Mouse (Mus musculus): Measurements from ENCODE around the gene Spats1. TPM values are rescaled to one million over a fixed set of nuclear protein-coding genes. Genes with fewer than 3 reads are reported as not detected.
A peak's percentile ranks its signal among the peaks of the same experiment; 100 is the strongest.

The Spats1 gene
- polyA plus RNA-seq, 1 experiment, result not detected

DNA sequence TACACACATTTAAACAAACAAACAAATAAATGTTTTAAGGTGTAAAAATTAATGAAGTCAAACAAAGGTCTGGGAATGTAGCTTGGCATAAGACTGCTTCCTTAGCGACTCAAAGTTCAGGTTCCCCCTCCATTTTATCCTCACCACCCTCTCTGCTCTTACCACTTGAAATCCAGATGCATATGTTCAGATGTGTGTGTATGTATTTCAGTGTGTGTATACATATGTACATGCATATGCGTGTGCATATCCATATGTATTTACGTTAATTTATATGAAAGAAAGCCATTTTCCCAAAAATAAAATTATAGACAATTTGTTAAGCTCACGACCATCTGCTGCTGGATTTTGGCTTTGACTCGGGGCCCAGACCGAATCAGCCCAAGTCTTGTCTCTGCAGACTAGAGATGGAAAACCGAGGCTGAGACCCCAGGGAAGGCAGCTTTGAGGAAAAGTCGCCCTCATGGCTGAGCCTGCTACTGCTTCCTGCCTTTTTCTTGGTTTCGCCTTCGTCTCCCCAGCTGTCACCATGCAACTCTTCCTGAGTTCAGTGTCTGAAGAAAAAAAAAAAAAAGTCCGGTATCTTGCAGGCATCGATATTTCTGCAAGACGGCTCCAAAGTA lies 15.4 kb upstream of the Spats1 start:
- Histone ChIP-seq H3K36me3 (ENCODE audit: control insufficient read depth, insufficient read depth, low read length) (no peaks in the 10 kb centered on the region), H3K4me1 (ENCODE audit: control insufficient read depth, insufficient read depth, insufficient read length, low read length) (peaks cover 2% of the 10 kb centered on the region; the same call in 1 of the 2 replicates), H3K4me3 (ENCODE audit: low read depth, low read length) (no peak overlapping the region), H3K27me3 (ENCODE audit: control insufficient read depth, insufficient read depth, low read length) (no peaks in the 10 kb centered on the region), H3K27ac (ENCODE audit: insufficient read depth, low read depth, low read length) (no peak overlapping the region)
- 57% methylated on average over 13 of the region's 13 CpGs for WGBS
- TF ChIP-seq POLR2A (IDR thresholded peaks at IDR 0.05; ENCODE audit: low read depth, low read length) (no peak), CTCF (IDR thresholded peaks at IDR 0.05; ENCODE audit: extremely low read depth, insufficient read length, insufficient replicate concordance, low read depth, low read length) (no peak)

DNA sequence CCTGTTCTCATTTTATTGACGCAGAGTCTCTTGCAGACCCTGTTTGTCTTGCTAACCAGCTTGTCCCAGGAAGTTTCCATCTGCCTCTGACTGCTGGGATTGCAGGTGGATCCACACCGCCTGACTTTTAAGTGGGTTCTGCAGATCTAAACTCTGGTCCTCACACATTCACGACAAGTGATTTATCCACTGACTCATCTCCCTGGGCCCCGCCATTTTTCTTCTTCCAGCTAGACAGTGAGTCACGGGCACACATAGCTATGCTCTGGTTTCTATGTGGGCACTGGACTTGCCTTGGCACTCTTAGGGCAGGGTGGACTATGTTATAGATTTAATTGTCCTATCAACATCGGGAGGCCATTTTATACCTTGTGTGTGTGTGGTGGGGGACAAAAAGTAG lies 14.5 kb upstream of the Spats1 start:
- no peaks in the 10 kb centered on the region for H3K36me3 ChIP-seq (ENCODE audit: control insufficient read depth, insufficient read depth, low read length)
- no peak overlapping the region for H3K27ac ChIP-seq (ENCODE audit: insufficient read depth, low read depth, low read length)
- no peaks in the 10 kb centered on the region for H3K27me3 ChIP-seq (ENCODE audit: control insufficient read depth, insufficient read depth, low read length)
- no peak overlapping the region for H3K4me3 ChIP-seq (ENCODE audit: low read depth, low read length)
- 73% methylated on average over 6 of the region's 6 CpGs for WGBS
- H3K4me1 ChIP-seq (ENCODE audit: control insufficient read depth, insufficient read depth, insufficient read length, low read length), result no peaks in the 10 kb centered on the region
- TF ChIP-seq POLR2A (IDR thresholded peaks at IDR 0.05; ENCODE audit: low read depth, low read length), result no peak
- no peak for TF ChIP-seq CTCF (IDR thresholded peaks at IDR 0.05; ENCODE audit: extremely low read depth, insufficient read length, insufficient replicate concordance, low read depth, low read length)

DNA sequence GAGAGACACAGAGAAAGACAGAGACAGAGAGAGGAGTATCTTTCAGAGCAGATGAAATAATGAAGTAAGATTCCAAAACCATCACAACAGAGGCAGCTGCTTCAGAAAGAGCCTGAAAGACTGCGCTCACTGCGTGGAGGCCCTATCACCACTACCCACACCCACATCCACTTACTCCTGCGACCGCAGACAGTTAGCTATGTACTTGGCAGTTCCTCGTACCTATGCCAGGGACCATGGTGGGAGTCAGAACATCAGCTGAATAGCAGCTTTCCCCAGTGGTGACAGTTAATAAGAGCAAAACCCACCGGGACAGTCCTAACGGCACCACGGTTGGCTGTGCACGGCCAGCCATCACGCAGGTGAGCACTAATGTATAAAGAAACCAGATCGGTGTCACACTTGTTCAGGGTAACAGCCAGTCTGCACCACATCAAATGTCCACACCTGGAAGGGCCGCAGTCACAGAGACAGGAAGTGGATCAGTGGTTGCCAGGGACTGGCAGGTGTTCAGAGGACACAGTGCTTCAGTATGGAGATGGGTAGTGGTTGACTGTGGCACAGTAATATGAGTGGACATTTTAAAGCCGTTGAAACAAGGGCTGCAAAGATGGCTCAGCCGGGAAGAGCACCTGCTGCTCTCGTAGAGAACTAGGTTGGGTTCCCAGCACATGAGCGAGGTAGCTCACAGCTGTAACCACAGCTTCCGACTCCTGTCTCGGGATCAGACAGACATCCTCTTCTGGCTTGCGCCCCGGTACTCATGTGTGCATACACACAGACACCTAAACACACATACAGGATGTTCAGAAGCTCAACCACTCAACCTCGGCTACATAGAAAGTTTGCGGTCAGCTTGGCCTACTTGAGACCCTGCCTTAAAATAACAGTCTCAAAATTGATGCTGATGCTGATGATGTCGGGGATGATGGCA lies 13.4 kb upstream of the Spats1 start:
- Histone ChIP-seq H3K27me3 (ENCODE audit: control insufficient read depth, insufficient read depth, low read length) (no peaks in the 10 kb centered on the region), H3K36me3 (ENCODE audit: control insufficient read depth, insufficient read depth, low read length) (no peaks in the 10 kb centered on the region), H3K4me3 (ENCODE audit: low read depth, low read length) (no peak overlapping the region), H3K4me1 (ENCODE audit: control insufficient read depth, insufficient read depth, insufficient read length, low read length) (no peaks in the 10 kb centered on the region), H3K27ac (ENCODE audit: insufficient read depth, low read depth, low read length) (no peak overlapping the region)
- TF ChIP-seq POLR2A (IDR thresholded peaks at IDR 0.05; ENCODE audit: low read depth, low read length), result no peak
- TF ChIP-seq CTCF (IDR thresholded peaks at IDR 0.05; ENCODE audit: extremely low read depth, insufficient read length, insufficient replicate concordance, low read depth, low read length), result no peak
- WGBS, result 79% methylated on average over 23 of the region's 23 CpGs

DNA sequence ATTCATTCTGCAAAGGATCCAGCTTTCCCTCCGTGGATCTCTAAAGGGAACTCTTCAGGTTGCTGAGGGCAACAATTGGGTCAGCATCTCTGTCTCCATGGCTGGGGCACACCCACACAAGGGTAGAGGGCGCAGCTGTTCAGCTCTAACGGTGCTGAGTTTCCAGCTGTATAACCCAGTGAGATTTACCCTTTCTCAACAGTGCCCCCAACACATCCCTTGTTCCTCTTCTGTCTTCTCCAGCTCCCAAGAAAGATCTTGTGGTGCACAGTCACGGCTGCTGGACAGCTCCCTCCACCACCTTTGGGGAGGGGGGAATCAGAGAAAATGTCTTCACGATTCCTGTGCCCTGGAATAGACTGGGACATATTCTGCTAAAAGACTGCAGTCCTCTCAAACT lies 12.0 kb upstream of the Spats1 start:
- Histone ChIP-seq H3K4me3 (ENCODE audit: low read depth, low read length) (no peak overlapping the region), H3K27ac (ENCODE audit: insufficient read depth, low read depth, low read length) (no peak overlapping the region), H3K36me3 (ENCODE audit: control insufficient read depth, insufficient read depth, low read length) (no peaks in the 10 kb centered on the region), H3K4me1 (ENCODE audit: control insufficient read depth, insufficient read depth, insufficient read length, low read length) (no peaks in the 10 kb centered on the region), H3K27me3 (ENCODE audit: control insufficient read depth, insufficient read depth, low read length) (no peaks in the 10 kb centered on the region)
- TF ChIP-seq CTCF (IDR thresholded peaks at IDR 0.05; ENCODE audit: extremely low read depth, insufficient read length, insufficient replicate concordance, low read depth, low read length) (no peak), POLR2A (IDR thresholded peaks at IDR 0.05; ENCODE audit: low read depth, low read length) (no peak)
- whole genome bisulfite sequencing, result 20% methylated on average over 5 of the region's 5 CpGs

DNA sequence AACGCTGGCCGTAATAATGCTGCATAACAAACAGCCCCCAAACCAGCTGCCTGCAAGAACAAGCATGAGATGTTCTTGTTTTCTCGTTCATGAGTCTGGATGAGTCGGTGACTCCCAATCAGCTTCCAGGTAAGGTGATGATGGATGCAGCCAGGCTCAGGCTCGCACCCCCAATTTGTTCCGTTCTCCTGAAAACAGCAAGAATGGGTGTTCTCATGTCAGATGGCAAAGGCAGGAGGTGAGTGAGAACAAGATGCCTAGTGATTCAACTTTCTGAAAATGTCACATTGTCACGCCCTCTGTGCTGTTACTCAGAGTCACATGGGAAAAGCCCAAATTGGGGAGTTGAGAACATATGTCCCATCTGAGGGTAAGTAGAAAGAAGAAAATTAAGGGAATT lies 10.4 kb upstream of the Spats1 start:
- Histone ChIP-seq H3K4me3 (ENCODE audit: low read depth, low read length) (no peak overlapping the region), H3K36me3 (ENCODE audit: control insufficient read depth, insufficient read depth, low read length) (no peaks in the 10 kb centered on the region), H3K27ac (ENCODE audit: insufficient read depth, low read depth, low read length) (no peak overlapping the region), H3K4me1 (ENCODE audit: control insufficient read depth, insufficient read depth, insufficient read length, low read length) (no peaks in the 10 kb centered on the region), H3K27me3 (ENCODE audit: control insufficient read depth, insufficient read depth, low read length) (no peaks in the 10 kb centered on the region)
- 84% methylated on average over 7 of the region's 7 CpGs for WGBS
- TF ChIP-seq POLR2A (IDR thresholded peaks at IDR 0.05; ENCODE audit: low read depth, low read length) (no peak), CTCF (IDR thresholded peaks at IDR 0.05; ENCODE audit: extremely low read depth, insufficient read length, insufficient replicate concordance, low read depth, low read length) (no peak)

DNA sequence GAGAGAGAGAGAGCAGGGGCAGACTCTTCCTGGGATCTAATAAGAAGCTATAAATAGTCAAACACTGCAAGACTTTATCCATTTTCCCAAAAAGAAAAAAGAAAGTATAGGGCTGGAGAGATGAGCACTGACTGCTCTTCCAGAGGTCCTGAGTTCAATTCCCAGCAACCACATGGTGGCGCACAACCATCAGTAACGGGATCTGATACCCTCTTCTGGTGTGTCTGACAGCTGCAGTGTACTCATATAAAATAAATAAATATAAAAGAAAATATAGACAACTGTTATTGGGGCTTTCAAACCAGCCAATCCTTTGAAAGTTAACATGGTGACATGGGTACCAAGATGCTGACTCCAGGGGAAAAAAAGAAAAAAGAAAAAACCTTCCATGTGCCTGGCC lies 5.2 kb upstream of the Spats1 start:
- Histone ChIP-seq H3K4me3 (ENCODE audit: low read depth, low read length) (no peak overlapping the region), H3K27ac (ENCODE audit: insufficient read depth, low read depth, low read length) (no peak overlapping the region), H3K4me1 (ENCODE audit: control insufficient read depth, insufficient read depth, insufficient read length, low read length) (no peaks in the 10 kb centered on the region), H3K27me3 (ENCODE audit: control insufficient read depth, insufficient read depth, low read length) (no peaks in the 10 kb centered on the region; the same call in 1 of the 2 replicates), H3K36me3 (ENCODE audit: control insufficient read depth, insufficient read depth, low read length) (no peaks in the 10 kb centered on the region)
- TF ChIP-seq CTCF (IDR thresholded peaks at IDR 0.05; ENCODE audit: extremely low read depth, insufficient read length, insufficient replicate concordance, low read depth, low read length) (no peak), POLR2A (IDR thresholded peaks at IDR 0.05; ENCODE audit: low read depth, low read length) (no peak)
- WGBS, result 12% methylated on average over 2 of the region's 2 CpGs

DNA sequence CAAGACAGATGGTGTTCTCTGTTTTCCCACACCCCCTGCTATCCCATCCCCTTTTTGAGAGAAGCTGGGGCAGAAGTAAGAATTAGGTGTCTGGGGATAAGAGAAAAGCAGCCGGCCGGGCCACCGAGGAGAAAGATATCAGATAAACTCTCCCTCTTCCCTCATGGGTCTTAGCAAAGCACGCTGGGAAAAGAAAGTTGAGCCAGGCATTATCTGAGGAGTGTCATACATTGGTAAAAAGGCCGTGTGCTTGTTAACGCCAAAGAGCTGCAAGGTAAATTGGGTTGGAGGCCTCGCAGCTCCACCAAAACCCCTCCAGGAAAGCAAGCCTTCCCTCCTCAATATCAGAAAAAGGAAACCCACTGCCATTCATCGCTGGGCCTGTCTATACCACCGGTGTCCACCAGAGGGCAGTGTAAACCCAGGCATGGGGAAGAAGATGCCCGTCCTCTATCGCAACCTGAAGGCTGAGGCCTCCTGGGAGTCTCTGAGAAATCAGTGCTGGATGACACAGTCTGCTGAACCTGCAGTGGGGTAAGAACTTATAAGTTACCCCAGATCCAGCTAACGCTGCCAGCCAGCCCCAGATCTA lies 3.1 kb upstream of the Spats1 start:
- Histone ChIP-seq H3K4me3 (ENCODE audit: low read depth, low read length) (no peak overlapping the region), H3K36me3 (ENCODE audit: control insufficient read depth, insufficient read depth, low read length) (no peaks in the 10 kb centered on the region), H3K27me3 (ENCODE audit: control insufficient read depth, insufficient read depth, low read length) (peaks cover 3% of the 10 kb centered on the region; the same call in 1 of the 2 replicates), H3K27ac (ENCODE audit: insufficient read depth, low read depth, low read length) (no peak overlapping the region), H3K4me1 (ENCODE audit: control insufficient read depth, insufficient read depth, insufficient read length, low read length) (no peaks in the 10 kb centered on the region)
- TF ChIP-seq CTCF (IDR thresholded peaks at IDR 0.05; ENCODE audit: extremely low read depth, insufficient read length, insufficient replicate concordance, low read depth, low read length) (peak; percentile 99; the same call in 1 of the 2 replicates), POLR2A (IDR thresholded peaks at IDR 0.05; ENCODE audit: low read depth, low read length) (no peak)
- WGBS, result 6% methylated on average over 12 of the region's 12 CpGs

All from small intestine, adult 2 months (tissue).